In the genomic region with DNA sequence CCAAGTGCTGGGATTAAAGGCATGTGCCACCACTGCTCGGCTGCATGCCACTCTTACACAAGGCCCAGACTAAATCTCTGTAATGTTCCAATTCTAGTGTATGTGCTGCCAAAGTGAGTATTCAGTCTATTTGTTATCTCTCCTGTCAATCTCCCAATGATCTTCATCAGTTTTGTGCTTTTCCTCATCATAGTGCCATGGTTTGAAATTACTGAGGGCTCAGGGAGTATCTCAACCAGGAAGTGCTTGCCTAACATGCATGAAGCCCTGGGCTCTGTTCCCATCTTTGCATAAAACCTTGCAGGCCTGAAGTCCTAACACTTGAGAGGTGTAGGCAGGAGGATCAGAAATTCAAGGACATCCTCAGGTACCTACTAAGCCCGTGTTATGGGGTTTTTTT, we compare ENCODE assay signal across 26 mouse cellular contexts. TPM values are rescaled to one million over a fixed set of nuclear protein-coding genes. Genes with fewer than 3 reads are reported as not detected.
DNase-seq lines count a peak whose midpoint lies in the region; ATAC-seq and TF ChIP-seq lines count a peak whose summit lies in the region.
"Had no signal": no experiment of that assay in that cellular context is flagged by ENCODE, and none has a peak within 500 bp of the region (broad histone marks: within the 10 kb centered on the region; RNA-seq: fewer than 3 reads in every experiment).

No protein-coding gene starts in this region.

- 57% methylated on average over 2 of the region's 2 CpGs for WGBS in liver, embryonic 15.5 days (ENCODE audit: insufficient replicate concordance)
- WGBS in liver, embryonic 11.5 days = 59% methylated on average over 2 of the region's 2 CpGs
- 87% methylated on average over 1 of the region's 2 CpGs for WGBS in macrophage (ENCODE audit: missing documents)
- 55% methylated on average over 2 of the region's 2 CpGs for WGBS in thymus, adult 2 months

- no peak overlapping the region for H3K9ac ChIP-seq in liver, embryonic 15.5 days
- H3K9ac ChIP-seq in liver, embryonic 11.5 days (ENCODE audit: low read depth, low read length) = no peak overlapping the region
- H3K9ac ChIP-seq: embryonic facial prominence, embryonic 15.5 days; forebrain, embryonic 12.5 days; forebrain, embryonic 15.5 days; heart, embryonic 13.5 days; hindbrain, embryonic 14.5 days had no signal

- H3K36me3 ChIP-seq in liver, embryonic 15.5 days (replicated peaks) = peaks cover 7% of the 10 kb centered on the region
- no peaks in the 10 kb centered on the region for H3K36me3 ChIP-seq in liver, embryonic 11.5 days (ENCODE audit: control insufficient read depth, insufficient read depth, low read length)
- no peaks in the 10 kb centered on the region for H3K36me3 ChIP-seq in macrophage (ENCODE audit: inconsistent target)
- H3K36me3 ChIP-seq in thymus, adult 2 months (ENCODE audit: control insufficient read depth, insufficient read depth, low read length) = no peaks in the 10 kb centered on the region
- H3K36me3 ChIP-seq: embryonic facial prominence, embryonic 12.5 days; embryonic facial prominence, embryonic 15.5 days; forebrain, embryonic 12.5 days; forebrain, embryonic 15.5 days; heart, embryonic 10.5 days; heart, embryonic 13.5 days had no signal

- no peak for ATAC-seq in liver, embryonic 15.5 days (ENCODE audit: insufficient read depth)
- ATAC-seq in liver, embryonic 11.5 days (replicated peaks; ENCODE audit: low FRiP score) = no peak
- ATAC-seq: CD4-positive, CD25-positive, alpha-beta regulatory T cell, adult 4 months; forebrain, embryonic 15.5 days; hindbrain, postnatal 0 days; Patski had no signal

- H3K9me3 ChIP-seq in liver, embryonic 15.5 days (replicated peaks) = no peaks in the 10 kb centered on the region
- no peaks in the 10 kb centered on the region for H3K9me3 ChIP-seq in liver, embryonic 11.5 days (ENCODE audit: control insufficient read depth, low read length)
- H3K9me3 ChIP-seq: embryonic facial prominence, embryonic 12.5 days; embryonic facial prominence, embryonic 15.5 days; forebrain, embryonic 12.5 days; forebrain, embryonic 15.5 days; heart, embryonic 10.5 days; heart, embryonic 13.5 days had no signal

- H3K4me1 ChIP-seq in liver, embryonic 15.5 days (replicated peaks) = peaks cover 37% of the 10 kb centered on the region
- H3K4me1 ChIP-seq in liver, embryonic 11.5 days (replicated peaks; ENCODE audit: control insufficient read depth, insufficient read depth, low read length) = peaks cover 13% of the 10 kb centered on the region
- H3K4me1 ChIP-seq in bone marrow macrophage, adult 2 months (ENCODE audit: control insufficient read depth, insufficient read depth, low read length) = peaks cover 28% of the 10 kb centered on the region
- peaks cover 5% of the 10 kb centered on the region for H3K4me1 ChIP-seq in thymus, adult 2 months (replicated peaks; ENCODE audit: control insufficient read depth, insufficient read depth, low read length)

- H3K4me2 ChIP-seq in liver, embryonic 15.5 days = 0 out of 2 replicates have a peak overlapping the region, but pooled peaks have one; percentile 26
- H3K4me2 ChIP-seq in liver, embryonic 11.5 days = no peak overlapping the region
- H3K4me2 ChIP-seq: embryonic facial prominence, embryonic 12.5 days; embryonic facial prominence, embryonic 15.5 days; forebrain, embryonic 12.5 days; forebrain, embryonic 15.5 days; heart, embryonic 13.5 days; hindbrain, embryonic 14.5 days had no signal

- H3K27me3 ChIP-seq in liver, embryonic 15.5 days = no peaks in the 10 kb centered on the region
- H3K27me3 ChIP-seq in liver, embryonic 11.5 days (replicated peaks; ENCODE audit: control insufficient read depth, insufficient read depth, low read length) = no peaks in the 10 kb centered on the region
- no peaks in the 10 kb centered on the region for H3K27me3 ChIP-seq in thymus, adult 2 months (ENCODE audit: control insufficient read depth, insufficient read depth, low read length)
- H3K27me3 ChIP-seq: embryonic facial prominence, embryonic 12.5 days; embryonic facial prominence, embryonic 15.5 days; forebrain, embryonic 12.5 days; forebrain, embryonic 15.5 days; heart, embryonic 13.5 days; Patski had no signal

- peak overlapping the region; percentile 10; the same call in 1 of the 2 replicates for H3K27ac ChIP-seq in liver, embryonic 15.5 days (replicated peaks)
- no peak overlapping the region for H3K27ac ChIP-seq in liver, embryonic 11.5 days (ENCODE audit: low read depth, low read length)
- peak overlapping the region; percentile 82 for H3K27ac ChIP-seq in bone marrow macrophage, adult 2 months (ENCODE audit: insufficient read depth, low read depth, low read length)
- H3K27ac ChIP-seq in macrophage = peak overlapping the region; percentile 68
- H3K27ac ChIP-seq in thymus, adult 2 months (ENCODE audit: control insufficient read depth, insufficient read depth, low read length) = no peak overlapping the region
- H3K27ac ChIP-seq: embryonic facial prominence, embryonic 12.5 days; embryonic facial prominence, embryonic 15.5 days; forebrain, embryonic 12.5 days; forebrain, embryonic 15.5 days; heart, adult 2 months; heart, embryonic 10.5 days; heart, embryonic 13.5 days; hindbrain, embryonic 14.5 days; hindbrain, postnatal 0 days had no signal

- TF ChIP-seq POLR2A in bone marrow macrophage, adult 2 months (IDR thresholded peaks at IDR 0.05; ENCODE audit: borderline replicate concordance, low read depth, low read length) = no peak
- TF ChIP-seq POLR2A in thymus, adult 2 months (IDR thresholded peaks at IDR 0.05; ENCODE audit: control insufficient read depth, extremely low read depth, insufficient read depth, low read length, poor library complexity) = no peak

- no peak for DNase-seq in liver, embryonic 11.5 days (ENCODE audit: low spot score)
- no peak for DNase-seq in thymus, adult 2 months
- DNase-seq in urinary bladder, postnatal 4 days (ENCODE audit: low spot score in 2 of 2) = no peak
- DNase-seq: adrenal gland, postnatal 10 days; adrenal gland, postnatal 36 days; cerebellum, adult 11 months; cerebellum, adult 2 months; cerebellum, adult 9-11 months; cerebellum, postnatal 25 days; gastrocnemius, postnatal 25 days; heart, adult 2 months; heart, postnatal 14 days; heart, postnatal 4 days had no signal

- no peak overlapping the region for H3K4me3 ChIP-seq in liver, embryonic 15.5 days (replicated peaks)
- no peak overlapping the region for H3K4me3 ChIP-seq in liver, embryonic 11.5 days (ENCODE audit: low read depth, low read length)
- H3K4me3 ChIP-seq in bone marrow macrophage, adult 2 months (ENCODE audit: insufficient read depth, low read length) = no peak overlapping the region
- no peak overlapping the region for H3K4me3 ChIP-seq in macrophage (ENCODE audit: inconsistent target)
- H3K4me3 ChIP-seq in thymus, adult 2 months (ENCODE audit: control insufficient read depth, insufficient read depth, low read length) = no peak overlapping the region
- H3K4me3 ChIP-seq: embryonic facial prominence, embryonic 12.5 days; embryonic facial prominence, embryonic 15.5 days; forebrain, embryonic 12.5 days; forebrain, embryonic 15.5 days; heart, adult 2 months; heart, embryonic 10.5 days; heart, embryonic 13.5 days had no signal

- peaks cover 37% of the 10 kb centered on the region for H3K79me2 ChIP-seq in macrophage (ENCODE audit: inconsistent target)

- no peak for TF ChIP-seq CTCF in bone marrow macrophage, adult 2 months (IDR thresholded peaks at IDR 0.05; ENCODE audit: low read depth, low read length)
- TF ChIP-seq CTCF in thymus, adult 2 months (IDR thresholded peaks at IDR 0.05; ENCODE audit: borderline replicate concordance, control insufficient read depth, extremely low read depth, insufficient read depth, low read length, poor library complexity) = no peak

RNA-seq across cellular contexts. Expression of a gene that starts 2.9 kb away (rescaled TPM):
- polyA plus RNA-seq in liver, embryonic 15.5 days (2015; fragmentation: Nextera tagmentation; extraction: Ambion mirVana) = 61.6 and 67.8 TPM in 2 replicates
- 119 and 120 TPM in 2 replicates for polyA plus RNA-seq in liver, embryonic 11.5 days (2014; fragmentation: Nextera tagmentation; extraction: Ambion mirVana)
- 21.1 and 28.1 TPM in 2 replicates for polyA plus RNA-seq in bone marrow macrophage, adult 2 months (2012; ENCODE audit: insufficient read depth, insufficient read length, missing spikeins)
- total RNA-seq in macrophage (2018; cell fraction: chromatin; rRNA removed) = 100 to 1,000 TPM in 1 of 26 experiments, 10 to 100 TPM in 15, 1 to 10 TPM in 10; 2.4 to 100 (median 21.9) TPM
- 100 to 1,000 TPM in 1 of 26 experiments, 10 to 100 TPM in 12, 1 to 10 TPM in 13; 6.3 to 102 (median 34.1) TPM for total RNA-seq in macrophage (2018; cell fraction: cytosol; rRNA removed)
- total RNA-seq in macrophage (2018; cell fraction: nucleus; rRNA removed) = 10 to 100 TPM in 16 of 26 experiments, 1 to 10 TPM in 10; 2.6 to 88.2 (median 27.9) TPM
- 5.4 to 17.7 TPM (median 8.3 TPM) in 3 replicates for polyA plus RNA-seq in macrophage (2018)
- 15.9 and 16.3 TPM in 2 replicates for polyA plus RNA-seq in thymus, adult 2 months (2012; rRNA removed)

RNA-seq across cellular contexts. Expression of a gene that starts 3.0 kb away (rescaled TPM):
- 34.9 and 35.9 TPM in 2 replicates for polyA plus RNA-seq in liver, embryonic 15.5 days (2015; fragmentation: Nextera tagmentation; extraction: Ambion mirVana)
- polyA plus RNA-seq in liver, embryonic 11.5 days (2014; fragmentation: Nextera tagmentation; extraction: Ambion mirVana) = 78.5 and 84.8 TPM in 2 replicates
- polyA plus RNA-seq in bone marrow macrophage, adult 2 months (2012; ENCODE audit: insufficient read depth, insufficient read length, missing spikeins) = 166 and 182 TPM in 2 replicates
- 10 to 100 TPM; 24.9 to 83.3 (median 52.9) TPM for total RNA-seq in macrophage (2018; cell fraction: chromatin; rRNA removed)
- 100 to 1,000 TPM; 144 to 242 (median 184) TPM for total RNA-seq in macrophage (2018; cell fraction: cytosol; rRNA removed)
- total RNA-seq in macrophage (2018; cell fraction: nucleus; rRNA removed) = 100 to 1,000 TPM in 13 of 26 experiments, 10 to 100 TPM in 13; 58.7 to 170 (median 105) TPM
- polyA plus RNA-seq in macrophage (2018) = 82.5 to 141 TPM (median 132 TPM) in 3 replicates
- polyA plus RNA-seq in thymus, adult 2 months (2012; rRNA removed) = 45.5 and 49.1 TPM in 2 replicates

RNA-seq across cellular contexts. Expression of a gene that starts 26.2 kb away (rescaled TPM):
- 204 and 248 TPM in 2 replicates for polyA plus RNA-seq in liver, embryonic 15.5 days (2015; fragmentation: Nextera tagmentation; extraction: Ambion mirVana)
- 307 and 333 TPM in 2 replicates for polyA plus RNA-seq in liver, embryonic 11.5 days (2014; fragmentation: Nextera tagmentation; extraction: Ambion mirVana)
- polyA plus RNA-seq in bone marrow macrophage, adult 2 months (2012; ENCODE audit: insufficient read depth, insufficient read length, missing spikeins) = 24.8 and 35.7 TPM in 2 replicates
- total RNA-seq in macrophage (2018; cell fraction: chromatin; rRNA removed) = 10 to 100 TPM in 7 of 26 experiments, 1 to 10 TPM in 19; 1.7 to 19.7 (median 6.9) TPM
- total RNA-seq in macrophage (2018; cell fraction: cytosol; rRNA removed) = 10 to 100 TPM; 22.0 to 49.1 (median 33.5) TPM
- 10 to 100 TPM in 7 of 26 experiments, 1 to 10 TPM in 19; 1.6 to 34.3 (median 5.6) TPM for total RNA-seq in macrophage (2018; cell fraction: nucleus; rRNA removed)
- polyA plus RNA-seq in macrophage (2018) = 21.1 to 56.8 TPM (median 50.5 TPM) in 3 replicates
- 10.6 and 13.6 TPM in 2 replicates for polyA plus RNA-seq in thymus, adult 2 months (2012; rRNA removed)

Comparison
In these comparisons a context has a peak if more than half of its experiments do, and no peak if none do; other contexts are left out.
1. H3K27ac ChIP-seq: peak in liver, embryonic 15.5 days (single experiment), bone marrow macrophage, adult 2 months (single experiment) and macrophage (single experiment); none in liver, embryonic 11.5 days (single experiment) and thymus, adult 2 months (single experiment).